Mouse (Mus musculus): Measurements from ENCODE around the gene Ldha. TPM values are rescaled to one million over a fixed set of nuclear protein-coding genes. Genes with fewer than 3 reads are reported as not detected.

Gene Ldha
- polyA plus RNA-seq, 1 experiment, result 1,305 TPM

GRCm38 (mm10) chr7:46836357-46836756 is 4.9 kb upstream of the Ldha start:
- DNase-seq (ENCODE audit: low read depth, low spot score), result no peak
- WGBS, result 92% methylated on average over 5 of the region's 5 CpGs

DNA sequence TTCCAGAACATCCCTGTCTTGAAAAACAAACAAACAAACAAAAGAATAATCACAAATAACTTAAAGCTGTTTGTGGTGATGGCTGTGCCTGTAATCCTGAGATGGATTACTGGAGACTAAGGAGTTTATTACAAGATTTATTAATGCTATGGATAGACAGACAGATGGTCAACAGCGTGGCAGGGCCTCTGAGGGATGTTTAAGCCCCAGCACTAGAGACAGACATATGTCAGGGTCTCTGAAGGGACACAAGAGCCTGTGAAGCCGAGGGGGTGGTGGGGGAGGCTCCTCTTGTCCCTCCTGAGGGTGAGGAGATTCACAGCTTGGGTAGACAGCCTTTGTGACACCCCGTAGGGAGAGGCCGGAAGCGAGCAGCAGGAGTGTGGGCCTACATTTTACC is 4.2 kb upstream of the Ldha start:
- WGBS, result 92% methylated on average over 5 of the region's 5 CpGs
- DNase-seq (ENCODE audit: low read depth, low spot score), result no peak

DNA sequence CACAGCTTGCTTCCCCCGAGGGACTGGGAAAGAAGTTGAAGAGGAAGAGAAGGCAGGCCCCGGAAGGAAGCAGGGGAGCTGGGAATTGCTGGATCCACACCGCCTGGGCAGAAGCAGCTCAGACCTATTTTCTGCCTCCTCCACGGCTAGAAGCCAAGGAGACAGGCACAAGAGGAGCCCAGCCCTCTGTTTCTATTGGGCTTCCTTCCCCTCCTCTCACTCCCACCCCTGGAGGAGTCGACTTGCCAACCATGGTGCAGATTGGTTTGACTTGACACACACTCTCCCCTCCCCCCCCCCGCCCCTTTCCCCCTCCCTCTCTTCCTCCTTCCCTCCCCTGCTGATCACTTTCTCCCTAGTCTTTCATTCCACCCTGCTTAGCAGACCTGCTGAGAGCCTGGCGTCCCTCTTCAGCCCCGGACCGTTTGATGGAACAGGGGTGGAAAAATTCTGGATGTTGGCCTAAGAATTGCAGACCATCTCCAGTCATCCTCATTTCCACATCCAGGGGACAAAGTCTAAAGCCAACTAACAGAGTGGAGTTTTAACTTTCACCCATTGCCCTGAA is 3.1 kb upstream of the Ldha start:
- no peak for DNase-seq (ENCODE audit: low read depth, low spot score)
- WGBS, result 3% methylated on average over 9 of the region's 9 CpGs

- no peak for DNase-seq (ENCODE audit: low read depth, low spot score)
- WGBS, result 2% methylated on average over 8 of the region's 8 CpGs
Measured at GRCm38 (mm10) chr7:46838891-46839302, 2.4 kb upstream of the Ldha start.

GRCm38 (mm10) chr7:46839446-46839845 is 1.8 kb upstream of the Ldha start:
- 22% methylated on average over 7 of the region's 7 CpGs for whole genome bisulfite sequencing
- no peak for DNase-seq (ENCODE audit: low read depth, low spot score)

DNA sequence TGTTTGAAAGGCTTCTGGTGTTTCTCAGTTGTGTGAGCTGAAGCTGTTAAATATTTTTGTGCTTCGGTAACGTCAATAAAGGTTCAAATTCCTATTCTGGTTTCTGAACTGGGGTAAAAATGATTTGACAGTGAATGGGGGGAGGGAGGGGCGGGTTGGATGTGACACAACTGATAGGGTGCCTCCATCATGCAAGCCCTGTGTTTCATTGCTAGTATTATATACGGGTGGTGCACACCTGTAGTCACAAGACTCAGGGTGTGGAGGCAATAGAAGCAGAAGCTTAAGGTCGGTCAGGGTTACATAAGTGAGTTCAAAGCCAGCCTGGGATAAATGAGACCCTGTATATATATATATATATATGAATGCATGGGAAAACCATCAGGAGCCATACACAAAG is 1.4 kb upstream of the Ldha start:
- 39% methylated on average over 5 of the region's 5 CpGs for WGBS
- no peak for DNase-seq (ENCODE audit: low read depth, low spot score)

GRCm38 (mm10) chr7:46840326-46840725 is 949 bp upstream of the Ldha start:
- no peak for DNase-seq (ENCODE audit: low read depth, low spot score)
- 24% methylated on average over 4 of the region's 4 CpGs for WGBS

DNA sequence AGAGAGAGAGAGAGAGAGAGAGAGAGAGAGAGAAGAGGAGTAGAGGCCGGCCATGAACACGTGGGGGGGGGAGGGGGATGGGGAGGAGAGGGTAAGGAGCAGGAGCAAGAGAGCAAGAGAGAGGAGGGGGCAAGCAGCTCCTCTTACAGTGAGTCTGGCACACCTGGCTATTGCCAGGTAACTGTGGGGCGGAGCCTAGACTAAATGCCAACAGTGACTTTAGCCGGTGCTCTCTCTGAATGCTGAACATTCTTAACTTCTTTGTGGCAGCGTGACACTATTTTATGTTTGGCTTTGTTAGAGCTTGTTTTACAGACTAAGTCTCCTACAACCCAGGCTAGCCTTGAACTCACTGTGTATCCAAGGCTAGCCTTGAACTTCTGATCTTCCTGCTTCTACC is 1.0 kb downstream of the Ldha start:
- no peak for DNase-seq (ENCODE audit: low read depth, low spot score)
- WGBS, result 19% methylated on average over 5 of the region's 5 CpGs

- WGBS, result 70% methylated on average over 4 of the region's 4 CpGs
- DNase-seq (ENCODE audit: low read depth, low spot score), result no peak
Measured at GRCm38 (mm10) chr7:46843576-46843975, 2.3 kb downstream of the Ldha start.

GRCm38 (mm10) chr7:46845211-46845977 is 4.1 kb downstream of the Ldha start:
- WGBS, result 1% methylated on average over 51 of the region's 51 CpGs

GRCm38 (mm10) chr7:46845978-46846485 is 4.8 kb downstream of the Ldha start:
- DNase-seq (ENCODE audit: low read depth, low spot score), result no peak
- WGBS, result 0% methylated on average over 36 of the region's 36 CpGs

More at GRCm38 (mm10) chr7:46845211-46845977, 4.1 kb downstream of the Ldha start:
- no peak for DNase-seq (ENCODE audit: low read depth, low spot score)

- WGBS, result 2% methylated on average over 28 of the region's 28 CpGs
- no peak for DNase-seq (ENCODE audit: low read depth, low spot score)
Measured at GRCm38 (mm10) chr7:46846486-46847244, 5.4 kb downstream of the Ldha start.

- no peak for DNase-seq (ENCODE audit: low read depth, low spot score)
- WGBS, result 84% methylated on average over 5 of the region's 5 CpGs
Measured at GRCm38 (mm10) chr7:46849287-46849686, 8.0 kb downstream of the Ldha start.

DNA sequence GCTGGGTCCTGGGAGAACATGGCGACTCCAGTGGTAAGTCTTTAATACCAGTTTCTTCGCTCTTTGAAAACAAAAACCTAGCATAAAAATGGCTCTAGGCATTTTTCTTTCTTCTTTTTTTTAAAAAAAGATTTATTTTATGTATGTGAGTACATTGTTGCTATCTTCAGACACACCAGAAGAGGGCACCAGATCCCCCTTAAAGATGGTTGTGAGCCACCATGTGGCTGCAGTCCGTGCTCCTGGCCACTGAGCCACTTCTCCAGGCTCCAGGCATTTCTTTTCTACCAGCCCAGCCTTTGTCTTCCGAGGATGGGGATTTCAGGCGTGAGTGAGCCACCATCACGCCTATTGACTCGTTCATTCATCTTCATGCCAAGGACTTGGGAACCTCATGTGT is 9.8 kb downstream of the Ldha start:
- 83% methylated on average over 7 of the region's 7 CpGs for WGBS
- no peak for DNase-seq (ENCODE audit: low read depth, low spot score)

GRCm38 (mm10) chr7:46852666-46853065 is 11.4 kb downstream of the Ldha start:
- 78% methylated on average over 1 of the region's 1 CpGs for WGBS
- no peak for DNase-seq (ENCODE audit: low read depth, low spot score)

DNA sequence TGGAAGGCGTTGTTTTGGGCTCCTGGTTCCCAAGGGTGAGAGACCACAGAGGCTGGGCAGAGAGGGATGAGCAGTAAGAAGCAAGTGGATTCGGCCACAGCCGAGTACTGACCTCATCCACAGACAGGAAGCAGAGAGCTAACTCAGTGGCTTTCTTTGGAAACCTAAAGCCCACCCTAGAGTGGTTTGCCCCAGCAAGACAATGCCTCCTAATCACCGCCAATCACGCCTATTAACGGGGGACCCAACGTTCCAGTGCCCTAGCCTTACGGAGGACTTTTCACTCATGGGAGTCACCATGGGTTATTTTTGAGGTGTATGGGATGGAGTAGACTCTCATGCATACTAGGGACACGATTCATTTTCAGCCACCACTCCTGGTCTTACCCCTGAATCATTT is 12.1 kb downstream of the Ldha start:
- DNase-seq (ENCODE audit: low read depth, low spot score), result no peak
- WGBS, result 91% methylated on average over 9 of the region's 9 CpGs

- no peak for DNase-seq (ENCODE audit: low read depth, low spot score)
- WGBS, result 75% methylated on average over 7 of the region's 7 CpGs
Measured at GRCm38 (mm10) chr7:46855866-46856560, 14.7 kb downstream of the Ldha start.

DNA sequence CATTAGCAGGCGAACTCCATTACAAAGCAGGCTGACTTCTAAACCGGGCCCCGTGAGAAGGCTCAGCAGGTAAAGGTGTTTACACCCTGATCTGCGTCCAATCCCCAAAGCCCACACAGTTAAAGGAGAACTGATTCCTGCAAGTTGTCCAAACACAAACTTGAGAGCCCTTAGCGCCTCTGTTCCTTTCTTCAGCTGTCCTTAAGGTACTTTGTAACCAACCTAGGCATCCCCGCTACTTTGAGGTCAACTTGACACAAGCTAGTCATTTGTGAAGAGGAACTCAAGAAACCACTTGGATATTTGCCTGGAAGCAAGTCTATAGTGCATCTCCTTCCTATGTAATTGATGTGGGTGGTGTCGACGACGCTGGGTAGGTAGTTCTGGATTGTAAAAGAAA is 16.2 kb downstream of the Ldha start:
- 66% methylated on average over 9 of the region's 9 CpGs for WGBS
- DNase-seq (ENCODE audit: low read depth, low spot score), result no peak

DNA sequence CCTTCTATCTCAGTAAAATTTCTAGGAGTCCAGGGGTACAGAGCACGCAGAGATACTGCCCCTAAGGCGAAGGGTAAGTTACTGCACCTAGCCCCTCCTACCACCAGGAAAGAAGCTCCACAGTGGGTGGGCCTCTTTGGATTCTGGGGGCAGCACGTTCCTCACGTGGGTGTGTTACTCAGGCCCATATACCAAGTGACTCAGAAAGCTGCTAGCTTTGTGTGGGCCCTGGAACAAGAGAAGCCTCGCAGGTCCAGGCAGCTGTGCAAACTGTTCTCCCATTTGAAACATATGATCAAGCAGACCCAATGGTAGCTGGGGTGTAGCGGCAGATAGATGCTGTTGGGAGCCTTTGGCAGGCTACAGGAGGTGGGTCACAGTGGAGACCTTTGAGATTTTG is 17.8 kb downstream of the Ldha start:
- 48% methylated on average over 6 of the region's 6 CpGs for WGBS

GRCm38 (mm10) chr7:46860996-46861395 is 19.7 kb downstream of the Ldha start, which contains the start of gene Ldhc:
Gene Ldhc, plus strand, starts transcription at chr7:46861203.
- WGBS, result 39% methylated on average over 10 of the region's 10 CpGs
- no peak for DNase-seq (ENCODE audit: low read depth, low spot score)

More for the DNA sequence above, 17.8 kb downstream of the Ldha start:
- DNase-seq (ENCODE audit: low read depth, low spot score), result no peak

All from large intestine, adult 2 months (tissue).